Mouse (Mus musculus) colon, adult 2 months (tissue): Measurements from ENCODE around the gene Tspan5. TPM values are rescaled to one million over a fixed set of nuclear protein-coding genes. Genes with fewer than 3 reads are reported as not detected.

Experiments used
- polyA plus RNA-seq: library from polyadenylated mRNA; depleted of rRNA; stranded (reverse); fragments of >200 nt; gene quantifications from 2 replicates; pipeline ENCODE4 v1.2.3, GENCODE M21; 2012; rRNA removed

Gene Tspan5
- 7.8 and 9.1 TPM in 2 replicates for polyA plus RNA-seq

GRCm38 (mm10) chr3:138741649-138742565, at the start of gene Tspan5:
TSS of gene Tspan5 (plus strand) at chr3:138742195.

Other genes starting within 250 kb of the Tspan5 start
- 4.1 and 5.1 TPM in 2 replicates for gene Eif4e, start 216.0 kb upstream of the Tspan5 start, polyA plus RNA-seq